Mouse (Mus musculus): ENCODE data around the gene Slc31a2.

DNA sequence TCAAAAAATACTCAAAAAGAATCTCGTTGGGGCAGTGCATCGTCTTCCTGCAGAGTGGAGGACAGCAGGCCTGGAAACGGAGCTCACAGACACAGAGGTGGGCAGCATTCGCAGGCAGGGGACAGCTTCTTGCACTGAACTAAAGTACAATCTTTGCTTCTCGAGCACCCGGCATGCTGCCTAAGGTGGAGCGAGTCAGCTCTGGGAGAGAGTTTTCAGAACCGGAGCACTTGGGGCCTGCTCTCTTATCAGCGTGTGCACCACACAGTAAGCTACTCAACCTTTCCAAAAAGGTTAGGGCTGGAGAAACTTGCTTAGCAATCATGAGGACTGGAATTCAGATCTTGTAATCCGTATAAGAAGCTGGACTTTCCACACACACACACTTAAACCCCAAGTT is 14.3 kb downstream of the Slc31a2 start:
- TF ChIP-seq GATA1 (IDR thresholded peaks at IDR 0.05; ENCODE audit: borderline replicate concordance, low read length) (no peak), FLI1 (IDR thresholded peaks at IDR 0.05; ENCODE audit: low read length) (no peak)

Data from megakaryocyte, embryonic 14.5 days (primary cell).